Mouse (Mus musculus) bone marrow, adult 2 months (tissue): ENCODE measurements around the gene Gmppa.

Experiments used
- CTCF ChIP-seq: fragments of 200-500 bp; IDR thresholded peaks from 2 replicates; pipeline ENCODE4 v1.5.1; 2011; ENCODE audit warnings: low read length, control low read depth; ENCODE audit not compliant: control insufficient read depth, insufficient read depth
- POLR2A ChIP-seq: fragments of 200-500 bp; IDR thresholded peaks from 2 replicates; pipeline ENCODE4 v1.6.1; 2011; ENCODE audit warnings: low read depth, mild to moderate bottlenecking, control low read depth, low read length, borderline replicate concordance; ENCODE audit not compliant: control insufficient read depth

DNA sequence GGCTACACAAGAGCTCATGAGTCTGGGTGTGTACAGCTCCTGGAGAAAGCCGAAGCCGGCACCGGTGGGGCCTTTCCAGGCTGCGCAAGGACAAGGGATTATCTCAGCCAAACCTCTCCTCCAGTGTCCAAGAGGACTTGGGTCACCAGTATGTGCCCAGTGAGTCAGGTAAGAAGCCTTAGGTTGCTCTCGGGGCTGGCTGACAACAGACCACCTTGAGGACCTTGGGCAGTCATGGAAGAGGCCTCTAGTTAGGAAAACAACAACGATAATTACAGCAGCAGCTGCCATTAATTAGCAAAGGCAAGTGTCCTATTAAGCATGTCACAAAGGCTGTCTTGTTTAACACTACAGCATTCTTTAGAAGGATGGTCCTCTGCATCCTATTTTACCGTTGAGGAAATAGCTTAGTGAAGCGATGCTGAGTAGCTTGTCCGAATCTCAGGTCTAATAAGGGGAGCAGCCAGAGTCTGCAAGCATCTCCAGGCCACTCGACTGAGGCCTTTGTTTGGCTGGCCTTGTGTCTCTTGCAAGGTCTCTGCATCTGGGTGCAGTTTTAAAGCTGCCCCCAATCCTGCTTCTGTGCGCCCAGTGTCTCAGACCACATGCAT, 11.8 kb upstream of the Gmppa start:
- TF ChIP-seq POLR2A: no peak
- TF ChIP-seq CTCF: no peak
